Mouse (Mus musculus) activated CD4-positive, CD25-positive, alpha-beta regulatory T cell, adult 9 weeks (primary cell): ENCODE data around the gene Rrh. TPM values are rescaled to one million over a fixed set of nuclear protein-coding genes. Genes with fewer than 3 reads are reported as not detected.

Experiments
- polyA plus RNA-seq: library from polyadenylated mRNA; unstranded; fragments of 100-300 nt; shearing (Covaris generic); gene quantifications from one replicate; pipeline ENCODE4 v1.2.1, GENCODE M21; 2017

Gene Rrh
- polyA plus RNA-seq = not detected

DNA sequence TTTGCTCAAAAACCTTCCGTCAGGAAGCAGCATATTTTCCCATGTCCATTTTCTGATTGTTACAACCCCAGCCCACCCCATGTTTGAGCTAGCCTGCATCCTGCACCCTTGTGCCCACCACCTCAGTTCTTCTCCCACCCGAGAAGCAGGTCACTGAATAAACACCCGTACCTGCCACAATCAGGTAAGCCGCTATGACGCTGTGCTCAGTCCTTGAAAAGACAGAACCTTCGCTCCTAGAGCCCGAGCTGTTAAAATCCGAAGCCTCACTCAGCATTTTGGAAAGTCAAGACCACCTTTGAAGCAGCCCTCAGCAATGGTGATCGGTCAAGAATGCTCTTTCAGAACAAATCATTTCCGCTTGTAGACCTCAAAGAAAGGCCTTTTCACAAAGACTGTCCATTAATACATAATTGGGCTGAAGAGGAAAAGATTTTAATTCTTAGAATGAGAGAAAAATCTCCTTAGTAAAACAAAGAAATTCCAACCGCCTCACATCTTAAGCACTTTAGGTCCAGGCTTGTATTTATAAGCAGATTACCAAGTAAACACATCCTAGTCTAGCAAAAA is at the start of gene Rrh:
Gene Rrh, minus strand, starts transcription at position 382 of the 570 bp plus-strand sequence.

GRCm38 (mm10) chr3:129835388-129835934 is 13.1 kb upstream of the Rrh start, which contains the start of gene Cfi:
Gene Cfi (plus strand): TSS chr3:129835884.

DNA sequence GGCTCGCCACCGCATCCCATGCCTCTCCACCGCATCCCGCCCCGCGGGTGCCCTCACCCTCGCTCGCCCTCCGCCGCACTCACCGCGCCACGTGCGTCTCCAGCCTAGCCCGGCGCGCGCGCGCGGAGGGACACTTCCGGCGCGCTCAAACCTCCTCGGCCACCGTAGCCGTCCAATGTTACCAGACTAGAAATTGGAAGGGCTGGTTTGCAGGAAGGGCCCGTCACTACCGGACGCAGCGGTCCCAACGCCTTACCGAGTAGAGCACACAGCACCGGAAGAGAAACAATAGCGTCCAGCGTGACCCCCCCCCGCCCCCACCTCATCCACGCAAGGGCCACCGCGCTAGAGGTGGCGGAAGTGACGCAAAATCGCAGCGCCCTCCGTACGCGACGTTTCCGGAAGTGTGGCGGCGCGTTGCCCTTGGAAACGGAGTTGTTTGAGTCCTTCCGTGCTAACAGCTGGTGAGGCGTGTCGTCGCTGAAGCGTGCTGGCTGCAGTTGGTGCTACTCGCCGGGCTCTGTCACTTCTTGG is 8.7 kb upstream of the Rrh start, which contains the start of gene Gar1:
Gene Gar1, minus strand, starts transcription at position 362 of the 534 bp plus-strand sequence.

DNA sequence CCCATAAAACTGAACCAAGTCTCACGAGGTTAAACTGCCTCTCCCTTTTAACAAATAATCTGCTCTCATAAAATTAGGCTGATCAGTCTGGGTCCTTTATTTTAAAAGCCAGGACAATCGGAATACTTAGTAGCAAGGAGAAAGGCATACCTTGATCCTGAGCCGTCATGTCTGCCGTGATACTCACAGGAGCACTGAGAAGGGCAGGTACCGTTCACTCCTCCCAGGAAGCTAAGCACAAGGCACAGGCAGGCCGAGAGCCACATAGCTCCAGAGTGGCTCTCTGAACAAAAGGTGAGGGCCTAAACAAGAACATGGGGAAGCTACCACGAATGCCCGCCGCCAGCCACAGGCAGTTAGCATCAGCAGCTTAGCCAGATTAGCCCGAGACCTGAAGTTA is 18.6 kb downstream of the Rrh start, which contains the start of gene Lrit3:
Gene Lrit3, minus strand, starts transcription at position 266 of the 400 bp plus-strand sequence.

GRCm38 (mm10) chr3:129754650-129755604 is 67.5 kb downstream of the Rrh start, which contains the start of gene Egf:
Gene Egf (minus strand): TSS chr3:129755316.

Other genes with a start within 250 kb of the Rrh start
- 0.88 TPM for gene Egf, start 67.3 kb downstream of the Rrh start, polyA plus RNA-seq
- not detected for gene Lrit3, start 18.6 kb downstream of the Rrh start, polyA plus RNA-seq
- 44.6 TPM for gene Gar1, start 8.8 kb upstream of the Rrh start, polyA plus RNA-seq
- gene Cfi, start 13.3 kb upstream of the Rrh start, polyA plus RNA-seq = not detected
- gene Pla2g12a, start 56.0 kb upstream of the Rrh start, polyA plus RNA-seq = 1.1 TPM
- gene Casp6, start 78.8 kb upstream of the Rrh start, polyA plus RNA-seq = 78.2 TPM
- 41.0 TPM for gene Mcub, start 147.6 kb upstream of the Rrh start, polyA plus RNA-seq
- gene Sec24b, start 239.0 kb upstream of the Rrh start, polyA plus RNA-seq = 22.2 TPM